Mouse (Mus musculus) 3134 (cell line): ENCODE results near the gene Sis.

Experiments used
- DNase-seq: peaks from one replicate; pipeline ENCODE4 v3.0.0-alpha.2; 2011; ENCODE audit warnings: low spot score; ENCODE audit not compliant: insufficient read length; ENCODE audit errors: extremely low read depth

Sis gene

GRCm38 (mm10) chr3:72967675-72968074 is at the start of gene Sis:
Gene Sis (minus strand): TSS chr3:72967863.
- no peak for DNase-seq

- DNase-seq, result no peak
Observed at GRCm38 (mm10) chr3:73006045-73006444, 38.4 kb upstream of the Sis start.

GRCm38 (mm10) chr3:73002933-73003696 is 35.5 kb upstream of the Sis start:
- DNase-seq, result no peak

- no peak for DNase-seq
Observed at GRCm38 (mm10) chr3:72997517-72997916, 29.9 kb upstream of the Sis start.

DNA sequence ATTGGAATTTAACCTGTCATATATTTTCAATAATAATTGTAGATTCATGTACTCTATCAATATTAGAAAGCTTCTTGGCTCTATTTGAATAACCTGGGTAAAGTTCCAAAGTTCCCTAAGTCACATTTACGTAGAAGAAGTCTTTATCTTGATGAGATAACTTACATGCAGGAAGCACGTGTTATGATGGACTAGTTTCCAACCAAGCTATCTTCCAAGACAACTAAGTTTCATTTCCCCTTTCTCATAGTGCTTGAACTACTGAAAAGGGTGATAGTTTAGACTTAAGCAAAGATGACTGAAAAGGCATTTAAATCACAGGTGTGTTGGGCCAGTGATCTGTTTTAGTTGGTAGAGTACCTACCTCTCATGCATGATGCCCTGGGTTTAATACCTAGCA is 23.3 kb upstream of the Sis start:
- DNase-seq, result no peak

DNA sequence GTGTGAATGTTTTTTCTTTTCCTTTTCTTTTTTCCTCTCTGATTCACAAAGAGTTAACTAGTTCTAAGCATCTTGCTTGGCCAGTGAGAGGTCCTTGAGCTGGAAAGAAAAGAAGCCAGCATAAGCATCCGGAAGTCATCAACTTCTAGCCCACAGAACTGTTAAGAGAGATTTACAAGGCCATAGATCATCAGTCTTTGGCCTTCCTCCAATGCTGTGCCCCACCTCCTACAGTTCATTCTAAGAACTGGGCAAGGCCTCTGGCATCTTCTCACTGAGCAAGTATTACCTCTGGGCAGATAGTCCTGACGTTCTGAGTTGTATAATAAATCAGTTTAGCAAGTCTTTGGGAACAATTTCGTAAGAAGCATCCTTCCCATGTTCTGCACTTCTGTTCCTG is 8.9 kb upstream of the Sis start:
- DNase-seq, result no peak

GRCm38 (mm10) chr3:72918919-72919526 is 48.6 kb downstream of the Sis start:
- peak; percentile 9 for DNase-seq

- no peak for DNase-seq
Observed at GRCm38 (mm10) chr3:72882501-72882900, 85.2 kb downstream of the Sis start.

DNA sequence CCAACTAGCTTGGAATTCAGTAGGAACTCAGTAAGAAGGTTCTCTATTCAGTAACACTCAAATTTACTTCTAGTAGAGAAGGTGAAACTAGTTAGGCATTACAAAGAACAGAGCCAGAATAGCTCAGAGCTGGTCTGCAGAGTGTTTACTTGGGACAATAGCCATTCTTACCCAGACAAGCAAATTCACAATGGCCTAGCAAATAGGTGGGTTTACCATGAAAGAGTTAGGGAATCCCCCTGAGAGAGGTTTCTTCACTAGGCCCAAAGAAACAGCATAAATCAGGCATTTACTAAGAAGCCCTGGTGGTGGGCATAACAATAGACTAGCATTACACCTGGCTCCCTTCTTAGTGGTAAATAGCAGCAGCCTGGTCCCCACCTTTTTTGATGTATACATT is 99.5 kb downstream of the Sis start:
- no peak for DNase-seq

GRCm38 (mm10) chr3:72858738-72859137 is 108.9 kb downstream of the Sis start:
- DNase-seq, result no peak

DNA sequence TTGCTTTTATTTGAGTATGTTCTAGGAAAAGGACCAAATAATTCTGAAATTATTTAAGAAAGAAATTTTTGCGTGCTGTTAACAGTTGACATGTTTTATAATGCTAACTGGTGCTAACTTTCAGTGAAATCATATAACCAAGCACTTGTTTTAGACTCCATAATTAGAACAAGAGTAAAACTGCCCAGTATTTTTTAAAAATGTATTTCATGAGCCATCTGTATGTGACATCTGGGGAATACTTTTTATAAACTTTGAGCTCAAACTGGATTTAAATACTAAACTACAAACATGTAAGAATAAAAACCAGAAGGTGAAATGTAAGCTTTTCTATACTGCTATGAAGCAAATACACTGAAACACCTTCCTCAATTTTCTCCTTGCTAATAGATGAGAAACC is 112.3 kb downstream of the Sis start:
- DNase-seq, result no peak

DNA sequence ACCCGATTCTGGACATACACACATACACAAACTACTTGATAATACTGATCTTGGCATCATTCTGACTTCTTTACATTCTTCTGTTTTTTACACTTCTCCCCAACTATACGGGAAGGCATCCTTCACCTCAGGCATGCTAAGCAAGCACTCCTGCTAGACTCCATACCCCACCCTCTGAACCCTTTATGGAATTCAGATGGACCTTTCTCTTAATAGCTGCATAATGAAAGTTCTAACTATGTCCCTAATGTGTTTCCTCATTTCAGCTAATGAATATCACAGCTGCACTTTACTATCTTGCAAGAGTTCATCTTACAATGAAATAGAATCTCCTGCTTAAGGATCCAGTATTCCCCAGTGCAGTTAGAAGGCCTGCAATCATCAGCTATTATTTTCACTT is 127.0 kb downstream of the Sis start:
- no peak for DNase-seq
